Mouse (Mus musculus) small intestine, adult 2 months (tissue): Measurements from ENCODE around the gene Tekt5.

Experiments
- CTCF ChIP-seq: fragments of 200-500 bp; IDR thresholded peaks from 2 replicates; pipeline ENCODE4 v1.5.1; 2012; ENCODE audit warnings: low read depth, mild to moderate bottlenecking, control low read depth, inconsistent platforms, low read length, moderate library complexity, mixed read lengths; ENCODE audit not compliant: insufficient replicate concordance, insufficient read length; ENCODE audit errors: extremely low read depth
- POLR2A ChIP-seq: fragments of 200-500 bp; IDR thresholded peaks from 2 replicates; pipeline ENCODE4 v1.6.1; 2012; ENCODE audit warnings: low read depth, mild to moderate bottlenecking, control low read depth, inconsistent platforms, low read length, moderate library complexity

DNA sequence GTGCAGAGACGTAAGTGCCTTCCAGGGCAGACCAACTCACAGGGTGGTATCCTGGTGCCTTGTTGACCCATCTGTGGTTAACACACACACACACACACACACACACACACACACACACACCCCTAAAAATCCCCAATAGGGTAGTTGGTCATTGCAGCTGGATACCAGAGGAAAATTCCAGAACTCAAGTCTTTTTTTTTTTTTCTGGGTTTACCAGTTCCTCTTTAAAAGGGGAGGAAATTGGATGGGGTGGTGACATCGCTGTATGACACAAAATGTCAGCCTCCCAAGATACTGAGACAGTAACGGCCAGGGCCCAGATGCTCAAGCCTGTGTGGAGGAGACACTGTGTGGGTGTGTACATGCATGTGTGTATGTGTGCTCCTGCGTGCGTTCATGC lies 38.1 kb upstream of the Tekt5 start:
- TF ChIP-seq CTCF (no peak), POLR2A (no peak)
